In the genomic region with DNA sequence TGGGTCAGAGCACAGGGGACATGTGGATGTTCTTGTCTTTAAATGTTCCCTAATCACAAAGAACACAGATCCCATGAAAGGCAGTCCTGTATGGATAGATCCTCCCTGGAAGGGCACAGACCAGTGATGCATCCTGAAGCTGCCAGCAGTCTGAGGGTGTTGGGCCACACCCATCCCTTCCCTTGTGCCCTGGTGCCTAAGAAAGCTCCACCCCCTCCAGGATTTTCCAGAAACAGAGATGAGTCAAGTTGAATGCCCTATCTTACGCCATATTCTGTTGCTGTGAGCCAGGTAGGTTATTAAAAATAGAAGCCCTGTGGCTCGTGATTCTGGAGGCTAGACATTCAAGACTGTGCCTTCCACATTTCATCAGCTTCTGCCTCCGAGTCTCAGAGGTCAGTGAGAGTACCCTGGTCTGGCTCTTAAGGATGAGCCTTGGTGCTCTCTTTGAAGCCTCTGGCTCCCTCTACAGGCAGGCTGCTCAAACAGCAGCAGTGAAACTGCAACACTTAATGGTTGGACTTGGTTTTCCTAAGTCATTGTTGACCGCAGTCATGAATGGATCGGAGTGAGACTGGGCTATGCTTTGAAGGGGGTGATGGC, we compare ENCODE assay signal across 8 mouse cellular contexts. TPM values are rescaled to one million over a fixed set of nuclear protein-coding genes. Genes with fewer than 3 reads are reported as not detected.
DNase-seq lines count a peak whose midpoint lies in the region; TF ChIP-seq lines count a peak whose summit lies in the region.

No protein-coding gene starts in this region.

- H3K9me3 ChIP-seq in embryonic facial prominence, embryonic 10.5 days, result no peaks in the 10 kb centered on the region
- H3K9me3 ChIP-seq in megakaryocyte, embryonic 14.5 days, result no peaks in the 10 kb centered on the region

- peaks cover 24% of the 10 kb centered on the region for H3K4me1 ChIP-seq in embryonic facial prominence, embryonic 10.5 days
- peaks cover 43% of the 10 kb centered on the region for H3K4me1 ChIP-seq in megakaryocyte, embryonic 14.5 days
- peaks cover 14% of the 10 kb centered on the region for H3K4me1 ChIP-seq in testis, adult 2 months (ENCODE audit: control insufficient read depth, insufficient read depth, low read length)

- TF ChIP-seq POLR2A in testis, adult 2 months (IDR thresholded peaks at IDR 0.05; ENCODE audit: control insufficient read depth, low read depth, low read length), result no peak

- no peaks in the 10 kb centered on the region for H3K36me3 ChIP-seq in embryonic facial prominence, embryonic 10.5 days (replicated peaks)
- H3K36me3 ChIP-seq in megakaryocyte, embryonic 14.5 days (replicated peaks; ENCODE audit: low read length), result no peaks in the 10 kb centered on the region
- H3K36me3 ChIP-seq in testis, adult 2 months (ENCODE audit: control insufficient read depth, insufficient read depth, low read length), result no peaks in the 10 kb centered on the region

- peak; percentile 74; the same call in 1 of the 2 replicates for TF ChIP-seq CTCF in testis, adult 2 months (IDR thresholded peaks at IDR 0.05; ENCODE audit: control insufficient read depth, insufficient read depth, insufficient replicate concordance, low read depth, low read length)

- H3K27ac ChIP-seq in embryonic facial prominence, embryonic 10.5 days (replicated peaks), result no peak overlapping the region
- no peak overlapping the region for H3K27ac ChIP-seq in testis, adult 2 months (ENCODE audit: control insufficient read depth, insufficient read depth, low read depth, low read length)

- H3K4me3 ChIP-seq in embryonic facial prominence, embryonic 10.5 days, result no peak overlapping the region
- H3K4me3 ChIP-seq in megakaryocyte, embryonic 14.5 days (replicated peaks), result peak overlapping the region; percentile 31
- H3K4me3 ChIP-seq in testis, adult 2 months (ENCODE audit: control insufficient read depth, low read depth, low read length), result no peak overlapping the region

- H3K27me3 ChIP-seq in embryonic facial prominence, embryonic 10.5 days (replicated peaks; ENCODE audit: low read depth, poor library complexity, severe bottlenecking), result peaks cover 52% of the 10 kb centered on the region
- peaks cover 88% of the 10 kb centered on the region for H3K27me3 ChIP-seq in megakaryocyte, embryonic 14.5 days (replicated peaks)
- H3K27me3 ChIP-seq in testis, adult 2 months (ENCODE audit: control insufficient read depth, insufficient read depth, low read length), result no peaks in the 10 kb centered on the region

- peak; percentile 69 to 82 for DNase-seq in heart, adult 18-20 months
- no peak for DNase-seq in heart, postnatal 25 days (ENCODE audit: low spot score)
- peak; percentile 70 for DNase-seq in 416B (ENCODE audit: low read depth)
- peak; percentile 79 for DNase-seq in adrenal gland, postnatal 14 days
- DNase-seq in embryonic facial prominence, embryonic 10.5 days (ENCODE audit: low spot score), result peak; percentile 51
- peak; percentile 79 to 82 for DNase-seq in kidney, postnatal 25 days

- WGBS in embryonic facial prominence, embryonic 10.5 days, result 34% methylated on average over 5 of the region's 5 CpGs

- intact Hi-C loops in heart, postnatal 25 days (cut with DNase I), result loop anchor here (1.0 to 2.0 kb wide), 2 partner anchors 54 to 158 kb away; no protein-coding TSS in a partner anchor

RNA-seq across cellular contexts. Expression of a gene that starts 2.4 kb away (rescaled TPM):
- 10 to 100 TPM; 21.4 to 24.4 TPM for total RNA-seq in heart, adult 18-20 months (2021)
- total RNA-seq in heart, postnatal 25 days (2021), result 10 to 100 TPM; 14.9 to 16.0 TPM
- 3.0 and 4.0 TPM in 2 replicates for total RNA-seq in adrenal gland, postnatal 14 days (2021)
- polyA plus RNA-seq in embryonic facial prominence, embryonic 10.5 days (2016; fragmentation: Nextera tagmentation; extraction: Ambion mirVana), result 0.38 and 0.51 TPM in 2 replicates
- polyA plus RNA-seq in megakaryocyte, embryonic 14.5 days (2012; ENCODE audit: insufficient read depth, low replicate concordance), result 0.28 TPM in 1 of 2 replicates, not detected in the other
- 1.2 and 1.7 TPM in 2 replicates for polyA plus RNA-seq in testis, adult 2 months (2012; rRNA removed)

RNA-seq across cellular contexts. Expression of a gene that starts 15.4 kb away (rescaled TPM):
- total RNA-seq in heart, adult 18-20 months (2021), result 10 to 100 TPM in 1 of 2 experiments, 1 to 10 TPM in 1; 8.2 to 10.3 TPM
- 10 to 100 TPM in 1 of 2 experiments, 1 to 10 TPM in 1; 9.7 to 10.5 TPM for total RNA-seq in heart, postnatal 25 days (2021)
- 14.9 and 15.0 TPM in 2 replicates for total RNA-seq in adrenal gland, postnatal 14 days (2021)
- polyA plus RNA-seq in embryonic facial prominence, embryonic 10.5 days (2016; fragmentation: Nextera tagmentation; extraction: Ambion mirVana), result 3.7 and 4.3 TPM in 2 replicates
- polyA plus RNA-seq in megakaryocyte, embryonic 14.5 days (2012; ENCODE audit: insufficient read depth, low replicate concordance), result 1.7 and 2.6 TPM in 2 replicates
- 0.59 and 0.72 TPM in 2 replicates for polyA plus RNA-seq in testis, adult 2 months (2012; rRNA removed)
